Mouse (Mus musculus) heart, adult 2 months (tissue): ENCODE results near the gene Cul3.

ENCODE experiments used
- CTCF ChIP-seq: fragments of 200-600 bp; IDR thresholded peaks from 2 replicates; pipeline ENCODE4 v1.8.1; 2022; ENCODE audit warnings: antibody characterized with exemption, mild to moderate bottlenecking, moderate library complexity
- POLR2A ChIP-seq: fragments of 200-500 bp; IDR thresholded peaks from 2 replicates; pipeline ENCODE4 v1.6.1; 2011; ENCODE audit warnings: mild to moderate bottlenecking, low read depth, low read length, control low read depth; ENCODE audit not compliant: insufficient read depth

DNA sequence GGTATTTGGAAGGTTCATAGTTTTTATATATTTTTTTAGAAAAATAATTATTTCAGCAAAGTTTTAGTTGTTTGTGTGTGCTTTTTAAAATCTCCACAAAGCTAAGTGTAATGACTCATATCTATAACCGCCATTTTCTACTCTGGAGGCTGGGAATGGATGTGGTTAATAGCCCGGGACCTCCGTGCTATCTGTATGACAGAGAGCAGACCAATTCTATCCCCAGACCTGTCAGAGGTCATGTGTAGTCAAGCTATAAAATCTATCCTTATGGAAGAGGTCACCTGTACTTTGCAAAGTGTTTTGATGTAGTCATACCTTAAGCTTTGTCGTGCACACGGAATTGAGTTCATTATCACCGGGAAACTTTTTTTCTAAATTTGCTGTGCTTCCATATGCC is 98.7 kb downstream of the Cul3 start:
- TF ChIP-seq POLR2A (no peak), CTCF (no peak)
